8 mouse cellular contexts compared by ENCODE assay signal in the genomic region with DNA sequence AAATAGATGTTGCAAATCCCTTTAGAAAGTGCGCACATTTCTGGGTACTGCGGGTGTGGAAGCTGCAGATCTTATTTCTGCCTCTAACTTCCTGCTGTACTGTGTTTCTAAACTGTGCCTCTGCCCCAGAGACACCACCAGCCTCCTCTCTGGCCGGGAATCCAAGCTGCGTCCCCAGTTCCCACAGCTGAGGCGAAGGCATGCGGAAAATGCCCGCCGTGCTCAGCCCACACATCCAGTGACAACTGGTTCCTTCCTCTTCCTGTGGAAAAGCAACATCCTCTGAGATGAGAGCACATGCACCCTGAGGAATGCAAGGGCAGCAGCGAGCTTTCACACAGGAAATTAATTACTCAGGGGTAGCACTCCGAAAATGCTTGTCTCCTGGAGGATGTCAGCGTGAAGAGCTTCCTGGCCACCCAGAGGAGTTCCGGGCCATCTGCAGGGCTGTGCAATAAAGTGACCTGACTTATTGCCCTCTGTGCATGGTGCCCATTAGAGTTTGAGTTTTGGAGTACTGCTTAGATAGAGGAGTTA. TPM values are rescaled to one million over a fixed set of nuclear protein-coding genes. Genes with fewer than 3 reads are reported as not detected.
DNase-seq lines count a peak whose midpoint lies in the region; ATAC-seq lines count a peak whose summit lies in the region.

No protein-coding gene starts in this region.

- H3K9me3 ChIP-seq in forebrain, embryonic 15.5 days, result no peaks in the 10 kb centered on the region

- H3K4me1 ChIP-seq in forebrain, embryonic 15.5 days, result no peaks in the 10 kb centered on the region

- no peak overlapping the region for H3K4me2 ChIP-seq in forebrain, embryonic 15.5 days (replicated peaks)

- H3K27ac ChIP-seq in forebrain, embryonic 15.5 days (replicated peaks), result 0 out of 2 replicates have a peak overlapping the region, but pooled peaks have one; percentile 4

- 42% methylated on average over 12 of the region's 12 CpGs for WGBS in forebrain, embryonic 15.5 days

- H3K36me3 ChIP-seq in forebrain, embryonic 15.5 days, result no peaks in the 10 kb centered on the region
- H3K36me3 ChIP-seq in splenic B cell, adult 2 months (ENCODE audit: control insufficient read depth, insufficient read depth, low read length, poor library complexity, severe bottlenecking), result no peaks in the 10 kb centered on the region

- peak; percentile 46 for DNase-seq in CD4-positive helper T cell, adult 2 months (ENCODE audit: low read depth, low spot score)
- peak; percentile 56 for DNase-seq in heart, postnatal 25 days (ENCODE audit: low spot score)
- peak; percentile 67 to 86 for DNase-seq in kidney, postnatal 25 days
- DNase-seq in lung, postnatal 4 days, result peak; percentile 81 to 89
- DNase-seq in splenic B cell, adult 2 months (ENCODE audit: low read depth, low spot score), result peak; percentile 24
- DNase-seq in urinary bladder, adult 2 months (ENCODE audit: low spot score), result no peak

- intact Hi-C loops in heart, postnatal 25 days (cut with DNase I), result loop anchor here (2.0 to 5.0 kb wide), 2 partner anchors 29 to 160 kb away; no protein-coding TSS in a partner anchor

- no peak overlapping the region for H3K9ac ChIP-seq in forebrain, embryonic 15.5 days (replicated peaks)

- no peaks in the 10 kb centered on the region for H3K27me3 ChIP-seq in forebrain, embryonic 15.5 days
- H3K27me3 ChIP-seq in splenic B cell, adult 2 months (ENCODE audit: control insufficient read depth, insufficient read depth, low read length, poor library complexity, severe bottlenecking), result no peaks in the 10 kb centered on the region

- H3K4me3 ChIP-seq in forebrain, embryonic 15.5 days, result no peak overlapping the region

- ATAC-seq in activated CD4-positive, CD25-positive, alpha-beta regulatory T cell, adult 4 months, result peak; percentile 70
- no peak for ATAC-seq in forebrain, embryonic 15.5 days (replicated peaks)

RNA-seq across cellular contexts. Expression of a gene that starts 45.9 kb away (rescaled TPM):
- under 1 TPM in 1 of 2 experiments, not detected in 1; 0.67 TPM for polyA plus RNA-seq in activated CD4-positive, CD25-positive, alpha-beta regulatory T cell, adult 4 months (2017; shearing (Covaris generic))
- not detected in 2 replicates for polyA plus RNA-seq in forebrain, embryonic 15.5 days (2015; fragmentation: Nextera tagmentation; extraction: Ambion mirVana)
- total RNA-seq in heart, postnatal 25 days (2021), result not detected
- polyA plus RNA-seq in urinary bladder, adult 2 months (2012; rRNA removed), result not detected in 2 replicates
